Mouse (Mus musculus) heart, postnatal 25 days (tissue): ENCODE data around the gene Fadd. TPM values are rescaled to one million over a fixed set of nuclear protein-coding genes. Genes with fewer than 3 reads are reported as not detected.

ENCODE experiments used
- DNase-seq: peaks from one replicate; pipeline ENCODE4 v3.0.0; 2022; ENCODE audit warnings: low spot score
- intact Hi-C: fragments of 180-260 bp; cut with DNase I; formaldehyde crosslinking; loops from one replicate; pipeline ENCODE4 v1.15.1; 2025
- total RNA-seq, 2 experiments: library from RNA; stranded (reverse); gene quantifications; 2 replicates each; pipeline ENCODE4 v1.2.3; 2021

Fadd gene
- total RNA-seq, 2 experiments from 2014 or later: 8.2 to 8.6 TPM

DNA sequence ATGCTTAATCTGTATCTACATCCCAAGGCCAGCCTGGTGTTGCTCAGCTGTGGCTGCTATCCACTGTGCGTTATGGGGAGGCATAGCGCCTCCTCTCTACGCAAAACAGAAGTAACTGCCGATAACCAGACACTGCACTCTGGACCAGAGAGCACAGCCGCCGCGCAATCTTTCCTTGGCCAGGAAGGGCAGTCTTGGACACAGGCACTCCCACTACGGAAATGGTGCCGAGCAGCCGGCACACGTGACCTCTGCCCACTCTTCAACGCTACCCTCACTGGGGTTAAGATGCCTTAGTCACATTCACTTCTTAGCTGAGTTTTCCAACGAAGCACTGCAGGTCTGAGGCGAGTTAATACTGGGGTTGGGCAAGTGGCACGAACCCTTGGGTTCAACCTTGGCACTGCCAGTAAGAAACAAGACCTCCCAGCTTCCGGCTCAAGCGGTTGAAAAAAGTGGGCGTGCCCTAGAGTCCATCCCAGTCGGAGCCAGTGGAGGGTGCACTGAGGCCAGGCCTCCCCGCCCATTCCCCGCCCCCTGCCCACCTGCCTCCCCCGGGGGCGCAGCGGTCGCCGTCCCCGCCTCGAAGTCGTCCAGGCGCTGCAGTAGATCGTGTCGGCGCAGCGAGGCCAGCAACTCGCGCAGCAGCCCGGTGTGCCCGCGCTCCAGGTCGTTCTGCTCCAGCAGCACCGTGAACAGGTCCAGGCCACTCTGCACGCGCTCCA lies 542 bp downstream of the Fadd start:
- DNase-seq: peak; percentile 79
- intact Hi-C loops: loop anchor here (2.0 to 5.0 kb wide), 3 partner anchors 27 to 94 kb away; no protein-coding TSS in a partner anchor

DNA sequence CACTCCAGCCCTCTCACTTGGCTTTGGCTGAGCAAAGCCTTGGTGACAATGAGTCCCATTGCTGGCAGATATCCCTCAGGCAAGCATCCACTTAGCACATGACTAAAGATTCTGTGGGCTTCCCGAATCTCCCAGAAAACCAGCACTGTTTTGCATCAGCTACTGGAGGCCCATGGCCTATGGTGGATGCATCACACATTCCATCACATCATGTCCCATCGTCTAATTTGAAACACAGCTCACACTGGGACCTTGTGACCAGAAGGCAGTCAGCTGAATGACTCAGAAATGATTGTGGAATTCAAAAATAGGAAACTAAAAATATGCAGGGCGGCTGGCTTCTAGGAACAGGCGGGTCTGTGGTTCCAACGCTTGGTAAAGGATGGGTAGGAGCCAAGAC lies 4.4 kb downstream of the Fadd start:
- intact Hi-C loops: no loop called here

DNA sequence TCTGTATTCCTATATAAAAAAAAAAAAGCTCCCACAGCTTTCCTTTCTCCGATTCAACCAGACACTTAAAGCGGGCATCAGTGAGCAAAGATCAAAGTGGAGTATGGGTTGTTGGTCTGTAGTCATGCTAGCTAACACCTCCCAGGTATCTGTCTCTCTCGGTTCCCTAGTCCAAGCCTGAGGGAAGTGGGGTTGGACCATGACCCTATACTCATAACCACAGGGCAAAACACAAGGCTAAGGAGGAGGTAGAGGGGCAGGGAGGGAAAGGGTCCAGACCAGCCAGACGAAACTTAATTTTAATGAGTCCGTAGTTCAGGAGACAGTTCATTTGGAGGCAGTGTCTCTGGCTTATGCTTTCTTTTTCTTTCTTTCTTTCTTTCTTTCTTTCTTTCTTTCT lies 10.0 kb downstream of the Fadd start:
- intact Hi-C loops: no loop called here
- no peak for DNase-seq

More for the DNA sequence above, 4.4 kb downstream of the Fadd start:
- no peak for DNase-seq

DNA sequence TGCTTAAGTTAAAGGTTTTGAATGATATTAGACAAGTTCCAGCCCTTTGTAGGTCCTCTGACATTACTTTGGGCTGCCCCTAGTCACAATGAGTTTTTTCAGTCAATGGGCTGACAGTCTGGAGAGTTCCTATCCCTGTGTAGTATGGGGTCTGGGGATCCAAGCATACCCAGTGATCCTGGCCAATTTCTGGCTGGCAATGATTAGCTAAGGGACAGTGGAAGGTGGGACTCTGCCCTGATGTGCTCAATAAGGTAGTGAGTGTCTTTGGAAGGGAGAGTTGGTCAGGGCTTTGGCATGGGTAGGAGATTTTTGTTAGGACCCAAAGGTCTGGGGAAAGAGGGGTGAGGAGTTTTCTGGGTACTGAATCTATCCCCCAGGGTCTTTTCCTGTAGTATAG lies 10.7 kb downstream of the Fadd start:
- DNase-seq: no peak
- intact Hi-C loops: no loop called here

DNA sequence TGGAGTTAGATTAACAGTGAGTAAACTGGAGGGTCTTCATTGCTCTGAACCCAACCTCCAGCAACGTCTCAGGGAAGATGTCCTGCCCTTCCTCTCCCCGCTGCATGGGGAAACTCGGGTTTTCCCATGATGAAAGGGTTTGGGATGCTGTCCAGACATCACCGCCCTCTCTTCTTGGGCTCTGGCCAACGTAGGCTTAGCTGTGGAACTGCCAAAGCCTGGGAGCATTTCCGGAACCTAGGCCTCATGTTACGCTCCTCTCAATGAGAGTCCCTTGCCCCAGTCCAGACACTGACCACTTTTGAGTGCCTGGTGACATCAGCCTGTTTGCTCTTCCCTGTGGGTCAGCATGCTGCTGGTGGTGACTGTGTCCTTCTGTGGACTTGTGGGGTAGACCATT lies 12.8 kb downstream of the Fadd start:
- DNase-seq: peak; percentile 38
- intact Hi-C loops: no loop called here

DNA sequence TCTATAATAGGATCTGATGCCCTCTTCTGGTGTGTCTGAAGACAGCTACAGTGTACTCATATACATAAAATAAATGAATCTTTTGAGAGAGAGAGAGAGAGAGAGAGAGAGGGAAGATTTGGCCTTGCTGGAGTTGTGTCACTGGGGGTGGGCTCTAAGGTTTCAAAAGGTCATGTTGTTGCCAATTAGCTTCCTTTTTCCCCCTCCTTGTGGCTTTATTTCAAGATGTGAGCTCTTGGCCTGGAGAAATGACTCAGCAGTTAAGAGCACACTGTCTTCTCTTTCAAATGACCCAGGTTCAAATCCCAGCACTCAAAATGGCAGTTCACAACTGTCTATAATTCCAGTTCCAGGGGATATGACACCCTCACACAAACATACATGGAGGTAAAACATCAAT lies 14.2 kb downstream of the Fadd start:
- intact Hi-C loops: no loop called here
- DNase-seq: no peak

DNA sequence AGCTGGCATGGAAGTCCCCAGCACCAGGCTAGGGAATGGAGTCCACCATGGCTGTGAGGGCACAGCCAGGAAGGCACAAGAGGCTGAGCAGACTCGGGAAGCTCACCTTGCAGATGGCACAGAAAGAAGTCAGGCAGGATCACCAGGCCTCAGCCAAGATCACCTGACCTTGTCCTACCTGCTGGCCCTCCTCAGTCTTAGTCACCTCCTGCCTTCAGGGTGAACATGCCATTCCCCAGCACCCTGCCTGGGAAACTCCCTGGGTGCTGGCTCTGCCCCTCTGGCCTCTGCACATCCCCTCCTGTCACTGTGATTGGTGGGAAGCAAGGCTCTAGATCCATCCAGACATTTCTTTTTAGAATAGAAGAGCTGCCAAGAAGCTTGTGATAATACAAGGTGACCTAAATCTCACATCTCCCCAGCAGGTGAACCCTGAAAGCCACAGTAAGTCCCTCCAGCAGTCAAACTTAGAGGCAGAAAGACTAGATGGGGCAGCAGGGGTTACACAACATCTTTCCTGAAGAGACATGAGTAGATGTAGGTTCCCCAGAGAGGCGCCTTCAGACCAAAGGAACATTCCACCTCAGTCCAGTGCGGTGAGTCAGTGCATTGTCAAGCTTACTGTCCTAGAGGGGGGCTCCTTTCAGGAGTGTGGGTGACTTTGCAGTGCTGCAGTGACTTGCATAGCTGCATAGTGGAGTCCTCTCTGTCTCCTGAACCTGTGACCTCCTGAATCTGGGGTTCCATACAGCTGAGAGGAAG lies 15.2 kb downstream of the Fadd start:
- intact Hi-C loops: no loop called here
- no peak for DNase-seq

DNA sequence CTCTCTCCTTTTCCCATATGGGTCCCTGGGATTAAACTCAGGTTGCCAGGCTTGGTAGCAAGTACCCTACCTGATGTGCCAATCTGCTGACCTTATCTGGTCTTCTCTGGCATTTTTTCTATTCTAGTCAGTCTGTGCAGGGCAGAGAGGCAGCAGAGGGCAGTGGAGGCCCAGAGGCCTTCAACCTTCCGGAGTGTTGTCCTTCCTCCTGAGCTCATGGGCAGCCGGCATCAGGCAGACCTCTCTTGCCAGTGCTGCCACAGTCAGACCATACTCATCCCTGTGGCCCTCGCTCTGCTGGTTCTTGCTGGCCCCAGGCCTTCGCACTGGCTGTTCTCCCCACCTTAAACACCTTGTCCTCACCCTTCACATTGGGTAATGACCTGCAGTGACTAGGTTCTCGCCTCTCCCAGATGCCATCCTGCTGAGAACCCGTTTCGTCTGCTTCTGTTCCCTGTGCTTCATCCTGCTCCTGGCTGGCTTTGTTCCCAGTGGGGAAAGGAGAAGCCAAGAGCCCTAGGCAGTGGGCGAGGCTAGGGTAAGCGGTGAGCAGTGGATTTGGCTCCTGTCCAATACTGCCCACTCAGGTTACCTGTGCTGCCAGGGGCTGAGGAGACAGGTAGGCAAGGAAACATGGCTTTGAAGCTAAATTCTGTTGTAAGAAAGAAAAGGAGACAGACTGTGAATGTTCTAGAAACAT lies 18.7 kb downstream of the Fadd start:
- DNase-seq: no peak
- intact Hi-C loops: no loop called here

DNA sequence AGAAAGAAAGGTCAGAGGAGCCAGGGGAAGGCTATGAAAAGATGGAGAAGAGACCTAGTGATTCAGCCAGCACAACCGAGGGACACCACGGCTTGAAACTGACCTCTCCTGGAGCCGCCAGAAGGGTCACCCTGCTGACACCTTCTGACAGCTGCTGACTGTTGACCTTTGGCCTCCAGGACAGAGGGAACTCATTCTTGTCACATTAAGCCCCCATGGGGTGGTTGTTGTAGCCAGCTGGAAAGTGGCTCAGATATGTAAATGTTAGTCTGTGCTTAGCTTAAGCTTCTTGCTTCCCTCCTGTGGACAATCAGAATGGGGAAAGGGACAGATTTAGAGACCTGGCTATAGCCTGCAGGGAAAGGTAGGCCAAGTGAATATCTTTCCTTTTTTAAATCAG lies 20.2 kb downstream of the Fadd start:
- no peak for DNase-seq
- intact Hi-C loops: no loop called here

DNA sequence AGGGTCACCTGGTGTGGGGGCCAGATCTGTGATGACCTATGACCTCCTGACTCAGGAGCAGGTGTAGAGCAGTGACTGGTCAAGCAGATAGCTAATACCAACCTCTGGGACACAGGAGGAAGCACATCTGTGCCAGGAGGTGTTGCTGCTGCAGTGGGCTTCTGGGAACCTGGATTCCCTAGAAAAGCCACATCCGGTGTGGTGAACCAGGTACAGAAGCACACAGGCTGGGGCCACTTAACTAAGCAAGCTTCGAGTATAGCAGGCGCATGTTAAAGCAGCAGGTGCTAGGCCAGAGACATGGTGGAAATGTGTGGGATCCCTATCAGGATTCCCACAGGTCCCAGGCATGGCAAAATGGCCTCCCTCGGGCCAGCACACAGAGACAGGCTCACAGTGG lies 21.7 kb downstream of the Fadd start:
- DNase-seq: no peak
- intact Hi-C loops: no loop called here

DNA sequence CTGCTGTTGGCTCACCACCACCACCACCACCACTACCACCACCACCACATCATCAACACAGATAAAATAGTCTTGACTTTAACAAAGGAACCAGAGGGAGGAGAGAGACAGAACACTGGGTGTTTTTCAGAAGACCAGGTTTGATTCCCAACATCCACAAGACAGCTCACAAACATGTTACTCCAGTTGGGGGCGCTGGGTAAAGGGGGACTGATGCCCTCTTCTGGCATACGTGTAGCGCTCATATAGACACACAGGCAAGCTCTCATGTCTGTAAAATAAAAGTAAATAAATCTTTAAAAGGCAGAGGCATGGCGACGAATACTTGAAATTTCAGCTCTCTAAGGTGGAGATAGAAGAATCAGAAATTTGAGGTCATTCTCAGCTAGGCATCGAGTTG lies 23.7 kb downstream of the Fadd start:
- DNase-seq: no peak
- intact Hi-C loops: no loop called here

DNA sequence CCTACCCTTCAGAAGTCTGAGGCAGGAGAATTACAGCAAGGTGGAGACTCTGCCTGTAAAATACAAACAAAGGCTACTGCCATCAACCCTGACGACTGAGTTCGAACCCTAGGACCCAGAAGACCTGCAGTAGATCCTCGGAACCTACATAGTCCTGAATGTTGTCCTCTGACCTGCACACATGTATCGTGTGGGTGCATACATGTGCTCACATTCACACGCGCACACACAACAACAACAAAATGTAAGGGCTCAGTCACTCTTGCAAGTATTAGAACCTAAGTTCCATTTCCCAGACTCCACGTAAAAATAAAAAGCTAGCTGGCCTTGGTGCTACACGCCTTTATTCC lies 28.2 kb downstream of the Fadd start:
- intact Hi-C loops: loop anchor here (2.0 kb wide), 1 partner anchor 27 kb away; no protein-coding TSS in a partner anchor
- DNase-seq: no peak

DNA sequence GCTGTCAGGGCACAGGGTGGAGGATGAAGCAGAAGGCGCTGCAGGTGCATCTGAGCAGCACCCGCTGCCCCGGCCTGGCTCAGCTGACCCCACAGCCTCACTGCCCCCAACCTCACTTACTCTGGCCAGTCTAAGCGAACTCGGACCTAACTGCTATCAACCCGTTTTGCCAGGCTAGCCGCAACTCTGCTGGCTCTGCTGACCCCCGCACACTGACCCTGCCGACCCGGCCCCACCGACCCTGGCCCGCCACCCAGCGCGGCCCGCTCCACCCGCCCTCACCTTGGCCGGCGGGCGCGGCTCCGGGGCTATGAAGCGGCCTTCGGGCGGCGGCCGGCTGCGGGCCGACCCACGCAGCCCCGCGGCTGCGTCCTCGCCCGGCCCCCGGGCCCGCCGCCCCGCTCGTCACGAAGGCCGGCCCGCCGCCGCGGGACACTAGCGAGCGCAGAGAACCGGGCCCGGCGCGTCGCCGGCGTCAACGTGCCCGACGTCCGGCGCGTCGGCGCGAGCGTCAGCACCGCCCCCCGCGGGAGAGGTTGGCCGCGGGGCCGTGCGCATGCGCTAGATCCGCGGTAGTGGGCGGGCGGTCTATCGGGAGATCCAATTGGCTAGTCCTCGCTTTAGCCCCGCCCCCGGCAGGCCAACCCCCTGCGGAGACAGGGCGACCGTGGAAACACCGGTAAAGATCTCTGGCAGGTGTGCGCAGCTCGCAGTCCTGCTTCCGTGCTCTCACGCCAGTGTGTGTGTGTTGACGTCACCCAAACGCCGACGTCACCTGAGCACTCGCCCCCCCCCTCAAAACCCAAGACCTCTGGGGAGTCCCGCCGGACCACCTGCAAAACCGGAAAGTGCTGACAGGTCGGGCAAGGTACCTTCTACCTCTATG lies 28.8 kb downstream of the Fadd start, which contains the start of gene Ppfia1:
Gene Ppfia1, minus strand, starts transcription at position 493 of the 886 bp plus-strand sequence.
- peak; percentile 94 for DNase-seq
- intact Hi-C loops: loop anchor here (2.0 kb wide), 1 partner anchor 27 kb away; no protein-coding TSS in a partner anchor

DNA sequence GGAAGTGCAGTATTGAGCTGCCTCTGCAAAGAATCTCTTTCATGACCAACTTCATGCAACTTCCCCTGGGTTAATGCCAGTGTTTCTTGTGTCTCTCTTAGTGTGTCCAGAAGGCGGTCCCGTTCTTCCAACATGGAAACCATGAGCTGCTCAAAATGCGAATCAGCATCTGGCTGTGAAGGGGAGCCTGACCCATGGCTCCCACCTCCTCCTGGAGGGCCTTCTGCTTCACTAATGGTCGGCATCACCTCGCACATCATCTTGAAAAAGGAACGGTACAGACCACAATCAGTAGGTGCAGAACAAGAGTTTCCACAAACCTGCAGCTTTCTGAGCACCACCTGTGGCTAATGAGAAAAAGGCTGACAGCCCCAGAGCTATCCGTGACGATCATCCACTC lies 30.0 kb downstream of the Fadd start:
- no peak for DNase-seq
- intact Hi-C loops: no loop called here

DNA sequence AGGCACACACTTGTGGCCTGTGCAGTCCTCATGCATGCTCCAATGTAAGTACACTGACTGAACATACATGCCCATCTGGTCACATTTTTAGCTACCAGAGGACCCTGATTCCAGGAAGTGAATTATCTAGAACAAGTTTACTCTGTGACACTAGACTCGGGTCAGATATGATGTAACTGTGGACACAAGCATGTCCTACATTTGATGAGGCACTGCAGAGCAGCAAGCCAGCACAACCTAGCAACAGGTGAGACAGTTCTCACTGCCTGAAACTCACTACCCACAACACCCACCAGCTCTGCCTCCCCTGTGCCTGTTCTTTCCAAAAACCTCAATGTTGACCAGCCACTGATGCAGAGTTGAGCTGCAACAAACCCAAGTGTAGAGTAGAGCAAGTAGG lies 31.5 kb downstream of the Fadd start:
- intact Hi-C loops: no loop called here
- no peak for DNase-seq

DNA sequence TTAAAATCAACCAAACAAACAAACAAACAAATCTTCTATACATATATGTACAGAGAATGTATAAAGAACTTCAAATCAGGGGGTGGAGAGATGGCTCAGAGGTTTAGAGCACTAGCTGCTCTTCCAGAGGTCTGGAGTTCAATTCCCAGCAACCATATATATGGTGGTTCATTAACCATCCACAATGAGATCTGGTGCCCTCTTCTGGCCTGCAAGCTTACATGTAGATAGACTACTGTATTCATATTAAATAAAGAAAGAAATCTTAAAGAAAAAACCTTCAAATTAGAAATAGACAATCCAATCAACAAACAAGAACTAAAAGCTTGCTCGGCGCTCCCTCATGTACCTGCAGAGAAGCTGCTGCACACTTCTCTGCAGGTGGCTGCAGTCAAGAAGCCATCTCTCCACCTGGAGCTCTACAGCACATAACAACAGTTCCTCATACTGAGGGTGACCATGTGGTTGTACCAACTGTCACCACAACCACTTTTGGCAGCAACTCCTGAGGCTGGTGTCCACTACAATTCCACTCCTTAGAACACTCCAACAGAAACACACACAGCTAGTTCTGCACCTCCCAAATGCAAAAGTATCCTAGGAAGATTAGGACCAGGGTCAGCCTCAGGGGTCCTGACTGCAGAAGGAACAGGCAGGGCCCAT lies 32.2 kb downstream of the Fadd start:
- intact Hi-C loops: no loop called here

DNA sequence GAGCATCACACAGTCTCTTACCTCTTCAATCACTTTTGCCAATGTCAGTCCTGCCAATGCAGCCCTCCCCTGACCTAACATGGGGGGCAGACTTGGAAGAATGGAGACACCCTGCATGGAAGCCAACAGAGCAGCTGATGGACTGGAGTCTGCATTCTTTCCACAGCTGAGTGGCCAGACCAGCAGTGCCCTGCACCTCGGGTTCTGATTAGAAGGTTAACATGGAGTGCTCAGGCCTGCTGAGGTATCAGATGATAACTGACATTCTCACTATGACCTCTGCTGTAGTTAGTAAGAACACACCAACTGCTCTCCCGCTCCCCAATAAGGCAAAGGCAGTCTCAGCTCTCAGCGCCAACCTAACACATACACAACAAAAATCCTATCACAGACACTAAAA lies 37.0 kb downstream of the Fadd start:
- DNase-seq: peak; percentile 36
- intact Hi-C loops: no loop called here

More for the DNA sequence above, 32.2 kb downstream of the Fadd start:
- no peak for DNase-seq

DNA sequence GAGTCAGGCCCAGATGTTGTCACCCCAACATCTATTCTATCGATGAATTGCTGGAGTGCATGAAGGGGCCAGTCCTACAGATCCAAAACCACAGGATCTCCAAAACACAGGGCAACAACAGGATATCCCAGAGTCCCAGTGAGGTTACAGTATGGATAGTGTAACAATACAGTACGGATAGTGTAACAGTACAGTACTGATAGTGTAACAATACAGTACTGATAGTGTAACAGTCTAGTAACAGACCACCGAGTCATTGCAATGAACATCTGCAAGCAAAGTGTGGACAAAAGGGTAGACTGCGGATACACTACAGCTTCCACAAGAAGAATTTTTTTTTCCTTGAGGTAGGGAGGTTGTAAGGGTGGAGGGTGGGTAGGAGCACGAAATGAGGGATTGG lies 40.9 kb downstream of the Fadd start:
- no peak for DNase-seq
- intact Hi-C loops: no loop called here

DNA sequence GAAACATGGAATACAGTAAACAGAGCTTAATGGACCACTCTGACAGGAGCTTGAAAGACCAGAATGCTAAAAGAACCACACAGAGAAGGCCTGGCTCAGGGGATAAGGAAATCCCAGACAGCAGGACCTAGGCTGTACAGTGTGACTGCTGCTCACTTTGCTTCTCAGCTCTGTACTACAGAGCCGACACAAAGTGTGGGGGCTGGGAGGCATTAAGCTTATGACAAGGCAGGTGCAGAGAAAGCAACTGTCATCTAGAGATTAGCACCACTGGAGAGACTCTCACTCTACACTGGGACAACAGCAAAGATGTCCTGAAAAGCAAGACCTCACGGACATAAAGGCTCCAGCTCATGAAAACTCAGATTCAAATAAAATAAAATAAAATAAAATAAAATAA lies 43.1 kb downstream of the Fadd start:
- intact Hi-C loops: no loop called here
- no peak for DNase-seq
